Mouse (Mus musculus) adrenal gland, postnatal 10 days (tissue): ENCODE measurements around the gene Cd164l2. TPM values are rescaled to one million over a fixed set of nuclear protein-coding genes. Genes with fewer than 3 reads are reported as not detected.

Experiments
- DNase-seq: peaks from one replicate; pipeline ENCODE4 v3.0.0; 2021; ENCODE audit warnings: mixed read lengths
- microRNA-seq: library from miRNA; unstranded; fragments of <30 nt; microRNA quantifications from one replicate; pipeline ENCODE4 v1.2.0, GENCODE M21; 2021
- total RNA-seq, 2 experiments: library from RNA; stranded (reverse); gene quantifications; 2 replicates each; pipeline ENCODE4 v1.2.3; 2021

Cd164l2 gene
- total RNA-seq, 2 experiments from 2014 or later: 2.2 to 2.4 TPM

GRCm38 (mm10) chr4:133257230-133257629, 45.3 kb downstream of the Cd164l2 start:
- peak; percentile 46 for DNase-seq

DNA sequence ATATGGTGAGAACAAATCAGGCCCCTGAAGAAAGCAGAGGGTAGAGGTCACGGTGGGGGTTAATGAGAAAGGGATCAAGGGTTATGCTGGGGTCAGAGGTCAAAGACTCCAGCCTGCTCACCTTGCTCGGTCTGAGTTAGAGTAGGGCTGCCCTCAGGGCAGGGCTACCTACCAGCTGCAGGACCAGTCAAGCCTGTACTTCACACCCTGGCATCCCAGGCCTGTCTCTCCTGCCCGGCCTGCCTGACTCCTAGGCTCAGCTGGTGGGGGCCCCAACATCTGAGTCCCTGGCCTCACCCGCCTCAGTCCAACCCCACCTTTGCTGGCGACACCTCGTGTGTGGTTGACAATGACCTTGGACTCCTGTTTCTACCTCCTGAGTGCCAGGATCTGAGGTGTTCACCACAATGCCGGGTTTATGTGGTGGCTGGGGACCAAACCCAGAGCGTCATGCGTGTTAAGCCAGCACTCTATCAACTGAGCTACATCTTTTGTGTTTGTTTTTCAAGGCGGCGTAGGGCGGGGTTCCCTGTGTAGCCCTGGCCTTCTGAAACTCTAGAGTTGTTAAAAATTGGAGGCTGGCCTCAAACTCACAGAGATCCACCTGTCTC, 46.0 kb downstream of the Cd164l2 start:
- DNase-seq: no peak

- no peak for DNase-seq
Measured at GRCm38 (mm10) chr4:133261641-133262374, 49.9 kb downstream of the Cd164l2 start.

GRCm38 (mm10) chr4:133262375-133262765, 50.4 kb downstream of the Cd164l2 start:
- no peak for DNase-seq

DNA sequence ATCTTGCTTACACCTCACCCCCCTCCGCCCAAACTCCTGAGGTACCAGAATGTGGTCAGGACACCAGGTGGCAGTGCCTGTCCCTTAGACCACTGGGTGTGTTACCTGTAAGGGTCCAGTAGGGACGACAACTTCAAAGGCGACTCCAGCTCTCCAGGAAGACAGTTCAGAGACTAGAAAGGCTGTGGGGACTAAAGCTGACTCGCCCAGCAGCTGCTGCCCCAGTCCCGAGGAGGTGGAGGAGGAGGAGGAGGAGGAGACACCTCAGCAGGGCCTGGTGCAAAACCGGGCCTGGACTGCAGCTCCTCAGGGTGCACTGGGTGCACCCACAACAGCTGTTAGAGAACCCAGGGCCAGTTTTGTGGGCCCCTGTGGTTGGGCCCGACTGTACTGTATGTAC, 51.0 kb downstream of the Cd164l2 start, which contains the start of gene Sytl1:
Gene Sytl1 (minus strand): TSS at position 232 of the 400 bp plus-strand sequence.
- DNase-seq: no peak

GRCm38 (mm10) chr4:133263756-133264155, 51.8 kb downstream of the Cd164l2 start:
- DNase-seq: no peak

DNA sequence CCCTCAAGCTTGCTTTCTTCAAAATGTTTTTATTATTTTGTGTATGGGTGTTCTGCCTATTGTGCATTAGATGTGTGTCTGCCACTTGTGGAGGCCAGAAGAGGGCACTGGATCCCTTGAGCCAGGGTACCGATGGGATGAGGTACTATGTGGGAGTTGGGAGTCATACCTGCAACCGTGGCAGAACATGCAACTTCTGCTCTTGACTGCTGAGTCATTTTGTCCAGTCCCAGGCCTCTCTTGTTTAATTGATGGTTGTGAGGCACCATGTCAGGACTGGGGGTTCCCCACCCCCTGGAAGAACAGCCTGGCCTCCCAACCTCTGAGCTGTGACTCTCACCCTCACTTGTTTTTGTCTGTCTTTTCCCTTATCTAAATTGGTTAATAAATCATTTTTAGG, 52.6 kb downstream of the Cd164l2 start:
- DNase-seq: no peak

DNA sequence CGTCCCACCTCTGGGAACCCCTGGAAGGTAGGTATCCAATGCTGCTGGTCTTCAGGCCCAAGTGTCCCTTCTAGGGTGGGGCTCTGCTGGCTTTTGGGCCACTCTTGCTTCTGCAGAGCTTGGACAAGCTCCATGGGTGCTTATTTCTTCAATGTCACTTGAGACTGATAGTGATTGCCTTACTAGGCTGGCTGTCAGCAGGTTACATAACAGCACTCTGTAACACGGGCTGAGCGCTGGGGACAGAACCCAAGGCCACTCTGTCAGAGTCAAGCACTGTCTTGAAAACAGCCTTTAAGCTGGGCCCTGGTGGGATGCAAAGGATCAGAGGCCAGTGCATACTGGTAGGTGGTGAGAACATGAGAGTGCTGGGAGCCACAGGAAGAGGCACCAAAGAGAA, 53.4 kb downstream of the Cd164l2 start:
- peak; percentile 63 for DNase-seq

DNA sequence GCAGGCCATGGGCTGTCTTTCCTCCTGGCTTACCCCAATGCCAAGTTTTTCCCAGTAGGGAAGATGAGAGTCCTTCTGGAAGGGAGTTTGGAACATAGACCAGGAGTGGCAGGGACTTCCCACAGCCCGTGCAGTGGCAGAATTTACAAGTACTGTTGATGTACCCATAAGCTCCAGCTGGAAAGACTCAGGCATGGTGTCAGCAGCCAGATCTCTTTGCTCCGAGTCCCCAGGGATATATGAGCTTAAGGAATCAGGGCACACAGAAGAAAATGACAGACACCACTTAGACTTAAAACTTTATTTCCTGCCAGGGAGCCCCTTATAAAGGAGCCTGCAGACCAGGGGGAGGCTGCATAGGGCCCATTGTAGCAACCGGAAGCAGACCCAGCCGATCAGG, 53.8 kb downstream of the Cd164l2 start:
- DNase-seq: no peak

- peak; percentile 55 for DNase-seq
Measured at GRCm38 (mm10) chr4:133266248-133266880, 54.4 kb downstream of the Cd164l2 start.

- no peak for DNase-seq
Measured at GRCm38 (mm10) chr4:133268931-133269330, 57.0 kb downstream of the Cd164l2 start.

GRCm38 (mm10) chr4:133269596-133269995, 57.7 kb downstream of the Cd164l2 start:
- peak; percentile 79 for DNase-seq

- DNase-seq: no peak
Measured at GRCm38 (mm10) chr4:133270929-133271328, 59.0 kb downstream of the Cd164l2 start.

Small RNAs within 50 kb of the gene (microRNA-seq; reads per million reads assigned to microRNA genes)
- 1.8 reads per million for gene Mir7017

Other genes starting within 250 kb of the Cd164l2 start
- gene Fgr, start 238.0 kb upstream of the Cd164l2 start, total RNA-seq: 1 to 10 TPM; 1.3 to 1.6 TPM
- 10 to 100 TPM; 50.8 to 74.3 TPM for gene Ahdc1, start 200.9 kb upstream of the Cd164l2 start, total RNA-seq
- 100 to 1,000 TPM; 122 to 123 TPM for gene Wasf2, start 81.6 kb upstream of the Cd164l2 start, total RNA-seq
- gene Gpr3, start 405 bp downstream of the Cd164l2 start, total RNA-seq: under 1 TPM; 0.36 to 0.99 TPM
- 10 to 100 TPM; 17.2 to 36.7 TPM for gene Map3k6, start 28.7 kb downstream of the Cd164l2 start, total RNA-seq
- gene Sytl1, start 51.0 kb downstream of the Cd164l2 start, total RNA-seq: 1 to 10 TPM; 5.2 to 6.3 TPM
- 10 to 100 TPM; 49.5 to 54.8 TPM for gene Tmem222, start 65.7 kb downstream of the Cd164l2 start, total RNA-seq
- gene Wdtc1, start 141.3 kb downstream of the Cd164l2 start, total RNA-seq: 10 to 100 TPM; 46.3 to 50.1 TPM
- 10 to 100 TPM; 31.9 to 42.5 TPM for gene Slc9a1, start 157.6 kb downstream of the Cd164l2 start, total RNA-seq